Mouse (Mus musculus): ENCODE data around the gene Bag6. TPM values are rescaled to one million over a fixed set of nuclear protein-coding genes. Genes with fewer than 3 reads are reported as not detected.

Bag6 gene
- polyA plus RNA-seq, 1 experiment: 202 TPM

DNA sequence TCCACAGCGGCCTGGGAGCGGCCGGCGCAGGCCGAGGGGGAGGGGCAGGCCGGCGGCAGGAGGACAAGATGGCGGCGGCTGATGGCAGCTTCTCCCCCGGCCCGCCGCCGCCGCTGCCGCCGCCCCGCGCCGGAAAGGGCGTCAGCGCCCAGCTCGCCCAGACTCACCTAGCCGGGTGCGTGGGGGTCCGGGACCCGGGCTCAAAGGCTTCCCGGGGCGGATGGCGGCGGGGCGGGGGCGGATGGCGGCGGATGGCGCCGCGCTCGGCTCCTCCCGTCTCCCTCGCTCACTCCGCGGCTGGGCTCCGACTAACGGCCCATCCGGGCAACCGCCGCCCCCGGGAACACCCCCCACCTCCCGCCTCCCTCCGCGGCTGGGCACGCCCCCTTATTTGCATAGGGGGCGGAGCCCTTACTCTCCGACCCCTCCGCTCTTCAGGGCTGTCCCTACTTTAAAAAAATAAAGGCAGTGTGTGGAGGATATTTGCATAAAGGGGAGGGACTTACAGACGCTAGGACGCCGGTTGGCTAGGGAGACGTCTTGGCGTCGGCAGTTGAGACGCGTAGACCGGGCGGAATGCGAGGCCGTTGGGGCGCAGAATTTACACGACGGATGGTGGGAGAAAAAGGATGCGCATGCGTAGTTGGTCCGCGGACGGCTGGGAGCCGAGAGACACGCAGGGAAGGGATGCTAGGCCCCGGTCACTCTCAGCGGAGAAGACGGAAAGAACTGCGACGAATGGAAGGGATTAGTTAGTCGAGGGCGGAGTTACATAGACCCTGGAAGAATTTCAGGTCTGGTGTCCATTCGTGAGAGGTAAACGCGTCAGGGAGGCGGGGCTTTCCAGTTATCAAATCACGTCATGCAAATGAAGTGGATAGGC is 29.8 kb downstream of the Bag6 start, which contains the start of gene Prrc2a:
TSS of gene Prrc2a (minus strand) at position 330 of the 883 bp plus-strand sequence.
- Histone ChIP-seq H3K79me3 (ENCODE audit: low read depth) (peaks cover 45% of the 10 kb centered on the region), H3K36me3 (ENCODE audit: control insufficient read depth, insufficient read depth) (peaks cover 34% of the 10 kb centered on the region), H3K4me3 (ENCODE audit: insufficient read depth, poor library complexity, severe bottlenecking) (peak within 1 kb of the TSS; percentile 96), H3ac (ENCODE audit: control insufficient read depth, insufficient read length, low read depth) (peak within 1 kb of the TSS; percentile 100), H3K27me3 (ENCODE audit: control insufficient read depth, insufficient read depth, insufficient read length) (no peaks in the 10 kb centered on the region), H3K79me2 (ENCODE audit: control insufficient read depth, insufficient read depth) (peaks cover 62% of the 10 kb centered on the region)
- TF ChIP-seq USF1 (IDR thresholded peaks at IDR 0.05; ENCODE audit: low read depth) (no peak), MYOD1 (IDR thresholded peaks at IDR 0.05; ENCODE audit: control insufficient read depth, insufficient read length, low read depth) (no peak), MYOG (IDR thresholded peaks at IDR 0.05; ENCODE audit: control insufficient read depth, extremely low read depth, insufficient read length) (no peak), CTCF (IDR thresholded peaks at IDR 0.05; ENCODE audit: control insufficient read depth, insufficient read depth, insufficient read length) (no peak), FOSL1 (IDR thresholded peaks at IDR 0.05; ENCODE audit: insufficient read depth, low read length, poor library complexity, severe bottlenecking) (no peak), MAX (IDR thresholded peaks at IDR 0.05) (no peak), CEBPB (IDR thresholded peaks at IDR 0.05; ENCODE audit: low read depth) (no peak)

DNA sequence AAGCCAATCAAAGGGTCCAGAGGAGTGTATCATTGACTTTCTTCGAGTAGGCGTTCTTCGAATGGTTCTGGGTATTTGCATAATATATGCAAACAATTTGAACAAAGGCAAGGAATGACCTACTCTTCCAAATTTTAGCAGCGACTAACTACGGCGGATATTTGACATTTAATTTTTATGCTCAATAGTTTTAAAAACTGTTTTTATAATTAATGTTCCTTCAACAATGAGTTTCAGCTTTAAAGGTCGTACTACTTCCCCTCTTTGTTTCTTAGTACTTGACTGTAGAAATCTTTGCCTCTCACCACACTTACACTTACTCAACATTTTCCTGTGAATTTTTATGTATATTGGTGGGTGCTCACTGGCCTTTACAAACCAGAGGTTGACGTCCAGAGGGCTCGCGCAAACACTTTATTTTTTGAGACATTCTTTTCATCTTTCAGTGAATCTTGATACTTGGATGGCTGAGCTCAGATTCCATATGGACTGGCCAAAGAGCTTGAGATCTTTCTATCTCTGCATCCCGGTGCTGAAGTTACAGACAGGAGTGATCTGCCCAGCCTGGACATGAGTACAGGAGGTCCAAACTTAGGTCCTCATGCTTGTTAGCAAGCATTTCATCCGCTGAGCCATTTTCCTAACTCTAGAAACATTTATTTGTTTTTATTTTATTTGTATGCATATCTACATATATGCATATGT is 30.6 kb downstream of the Bag6 start:
- H3K36me3 ChIP-seq (ENCODE audit: control insufficient read depth, insufficient read depth): peaks cover 27% of the 10 kb centered on the region
- no peaks in the 10 kb centered on the region for H3K27me3 ChIP-seq (ENCODE audit: control insufficient read depth, insufficient read depth, insufficient read length)
- peak overlapping the region; percentile 45 for H3ac ChIP-seq (ENCODE audit: control insufficient read depth, insufficient read length, low read depth)
- H3K4me3 ChIP-seq (ENCODE audit: insufficient read depth, poor library complexity, severe bottlenecking): peak overlapping the region; percentile 35
- H3K79me2 ChIP-seq (ENCODE audit: control insufficient read depth, insufficient read depth): peaks cover 54% of the 10 kb centered on the region
- H3K79me3 ChIP-seq (ENCODE audit: low read depth): peaks cover 37% of the 10 kb centered on the region
- TF ChIP-seq USF1 (IDR thresholded peaks at IDR 0.05; ENCODE audit: low read depth) (no peak), MYOD1 (IDR thresholded peaks at IDR 0.05; ENCODE audit: control insufficient read depth, insufficient read length, low read depth) (no peak), MAX (IDR thresholded peaks at IDR 0.05) (no peak), MYOG (IDR thresholded peaks at IDR 0.05; ENCODE audit: control insufficient read depth, extremely low read depth, insufficient read length) (no peak), CEBPB (IDR thresholded peaks at IDR 0.05; ENCODE audit: low read depth) (no peak), CTCF (IDR thresholded peaks at IDR 0.05; ENCODE audit: control insufficient read depth, insufficient read depth, insufficient read length) (no peak), FOSL1 (IDR thresholded peaks at IDR 0.05; ENCODE audit: insufficient read depth, low read length, poor library complexity, severe bottlenecking) (no peak)

DNA sequence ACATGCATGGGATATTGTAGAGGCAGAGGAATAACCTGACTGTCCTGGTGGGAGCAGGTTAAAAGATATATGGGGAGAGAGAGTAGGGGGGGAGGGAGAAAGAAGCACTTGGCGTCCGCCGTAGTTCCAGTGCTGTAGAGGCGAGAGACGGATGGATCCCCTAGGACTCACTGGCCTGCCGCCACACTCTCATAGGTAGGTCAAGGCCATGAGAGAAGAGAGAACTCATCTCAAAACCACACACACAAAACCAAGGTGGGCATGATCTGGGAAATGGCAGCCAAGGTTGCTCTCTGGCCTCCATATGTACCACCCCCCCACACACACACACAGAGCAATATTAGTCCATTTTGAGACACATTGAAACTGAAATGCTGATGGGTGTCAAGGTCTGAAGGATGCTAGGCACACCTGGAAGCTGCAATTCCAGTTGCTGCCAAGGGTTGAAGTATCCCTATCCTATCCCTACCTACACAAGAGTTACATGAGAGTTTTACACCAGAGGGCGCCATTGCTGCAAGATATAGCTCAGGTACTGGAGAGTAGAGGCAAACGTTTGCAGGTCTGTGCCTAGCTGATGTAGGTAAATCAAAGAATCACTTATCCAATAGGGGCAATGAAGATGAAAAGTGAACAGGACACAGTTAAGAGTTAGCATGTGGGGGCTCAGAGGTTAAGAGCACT is 31.5 kb downstream of the Bag6 start:
- Histone ChIP-seq H3ac (ENCODE audit: control insufficient read depth, insufficient read length, low read depth) (no peak overlapping the region), H3K4me3 (ENCODE audit: insufficient read depth, poor library complexity, severe bottlenecking) (peak overlapping the region; percentile 35), H3K27me3 (ENCODE audit: control insufficient read depth, insufficient read depth, insufficient read length) (no peaks in the 10 kb centered on the region), H3K79me2 (ENCODE audit: control insufficient read depth, insufficient read depth) (peaks cover 45% of the 10 kb centered on the region), H3K36me3 (ENCODE audit: control insufficient read depth, insufficient read depth) (peaks cover 18% of the 10 kb centered on the region), H3K79me3 (ENCODE audit: low read depth) (peaks cover 29% of the 10 kb centered on the region)
- TF ChIP-seq CEBPB (IDR thresholded peaks at IDR 0.05; ENCODE audit: low read depth) (no peak), CTCF (IDR thresholded peaks at IDR 0.05; ENCODE audit: control insufficient read depth, insufficient read depth, insufficient read length) (peak; percentile 2), MYOD1 (IDR thresholded peaks at IDR 0.05; ENCODE audit: control insufficient read depth, insufficient read length, low read depth) (no peak), FOSL1 (IDR thresholded peaks at IDR 0.05; ENCODE audit: insufficient read depth, low read length, poor library complexity, severe bottlenecking) (no peak), MYOG (IDR thresholded peaks at IDR 0.05; ENCODE audit: control insufficient read depth, extremely low read depth, insufficient read length) (no peak), MAX (IDR thresholded peaks at IDR 0.05) (no peak)

DNA sequence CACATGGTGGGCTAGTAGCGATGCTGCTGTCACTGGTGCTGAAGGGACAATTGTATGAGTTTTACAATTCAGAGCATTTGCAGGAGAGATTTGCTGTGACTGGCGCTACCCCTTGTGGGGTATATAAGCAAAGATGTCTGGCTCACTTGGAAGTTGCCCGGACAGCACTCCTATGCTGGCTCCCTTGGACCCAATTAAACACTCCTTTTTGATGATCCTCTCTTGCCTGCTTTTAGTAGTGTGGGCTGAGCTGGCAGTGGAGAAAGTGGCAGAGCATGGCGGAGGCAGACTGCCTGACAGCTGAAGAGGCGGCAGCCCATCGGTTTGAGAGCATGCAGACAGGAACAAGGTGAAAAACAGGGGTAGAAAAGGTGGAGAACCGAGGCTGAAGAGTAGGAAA is 32.8 kb downstream of the Bag6 start:
- Histone ChIP-seq H3K4me3 (ENCODE audit: insufficient read depth, poor library complexity, severe bottlenecking) (no peak overlapping the region), H3K27me3 (ENCODE audit: control insufficient read depth, insufficient read depth, insufficient read length) (no peaks in the 10 kb centered on the region), H3ac (ENCODE audit: control insufficient read depth, insufficient read length, low read depth) (no peak overlapping the region), H3K36me3 (ENCODE audit: control insufficient read depth, insufficient read depth) (peaks cover 6% of the 10 kb centered on the region), H3K79me2 (ENCODE audit: control insufficient read depth, insufficient read depth) (peaks cover 32% of the 10 kb centered on the region), H3K79me3 (ENCODE audit: low read depth) (peaks cover 16% of the 10 kb centered on the region)
- no peak for TF ChIP-seq MAX (IDR thresholded peaks at IDR 0.05)
- TF ChIP-seq USF1 (IDR thresholded peaks at IDR 0.05; ENCODE audit: low read depth): no peak
- TF ChIP-seq FOSL1 (IDR thresholded peaks at IDR 0.05; ENCODE audit: insufficient read depth, low read length, poor library complexity, severe bottlenecking): no peak
- no peak for TF ChIP-seq MYOG (IDR thresholded peaks at IDR 0.05; ENCODE audit: control insufficient read depth, extremely low read depth, insufficient read length)
- no peak for TF ChIP-seq CEBPB (IDR thresholded peaks at IDR 0.05; ENCODE audit: low read depth)
- TF ChIP-seq MYOD1 (IDR thresholded peaks at IDR 0.05; ENCODE audit: control insufficient read depth, insufficient read length, low read depth): no peak
- no peak for TF ChIP-seq CTCF (IDR thresholded peaks at IDR 0.05; ENCODE audit: control insufficient read depth, insufficient read depth, insufficient read length)
